Mouse (Mus musculus): ENCODE data around the gene Cnot3. TPM values are rescaled to one million over a fixed set of nuclear protein-coding genes. Genes with fewer than 3 reads are reported as not detected.
"Not testable (repeated sequence)": the region's sequence is repeated elsewhere in the genome, so short reads cannot be mapped to it uniquely, and the experiment has no call there.

The Cnot3 gene
- total RNA-seq, 2 experiments from 2014 or later = 24.7 to 30.6 TPM

- DNase-seq (ENCODE audit: low spot score) = peak; percentile 94
- intact Hi-C loops (cut with DNase I) = loop anchor here (1.0 to 10.0 kb wide), 5 partner anchors 14 to 1102 kb away; partner anchors contain the start of genes Cnot3, Rdh13 and Rpl28
Observed at GRCm38 (mm10) chr7:3692987-3693808, 48.1 kb downstream of the Cnot3 start, which contains the start of gene Mboat7. Mboat7 (minus strand) TSS chr7:3693523.

GRCm38 (mm10) chr7:3693809-3694075 is 48.7 kb downstream of the Cnot3 start:
- DNase-seq (ENCODE audit: low spot score) = no peak
- intact Hi-C loops (cut with DNase I) = loop anchor here (2.0 to 10.0 kb wide), 4 partner anchors 15 to 1101 kb away; partner anchors contain the start of genes Cnot3, Rdh13 and Rpl28

GRCm38 (mm10) chr7:3694076-3694948 is 49.2 kb downstream of the Cnot3 start:
- peak; percentile 55 for DNase-seq (ENCODE audit: low spot score)
- intact Hi-C loops (cut with DNase I) = loop anchor here (5.0 to 10.0 kb wide), 3 partner anchors 47 to 1100 kb away; partner anchors contain the start of genes Cnot3, Rdh13 and Rpl28

- DNase-seq (ENCODE audit: low spot score) = not testable (repeated sequence)
- intact Hi-C loops (cut with DNase I) = loop anchor here (5.0 to 10.0 kb wide), 3 partner anchors 48 to 1100 kb away; partner anchors contain the start of genes Cnot3, Rdh13 and Rpl28
Observed at GRCm38 (mm10) chr7:3694949-3695305, 49.9 kb downstream of the Cnot3 start.

- intact Hi-C loops (cut with DNase I) = loop anchor here (10.0 kb wide), 2 partner anchors 746 to 1096 kb away; partner anchors contain the start of genes Rdh13 and Rpl28
- no peak for DNase-seq (ENCODE audit: low spot score)
Observed at GRCm38 (mm10) chr7:3698471-3698870, 53.4 kb downstream of the Cnot3 start.

GRCm38 (mm10) chr7:3703148-3703878 is 58.2 kb downstream of the Cnot3 start:
- DNase-seq (ENCODE audit: low spot score) = no peak
- intact Hi-C loops (cut with DNase I) = loop anchor here (10.0 kb wide), 3 partner anchors 451 to 951 kb away; partner anchors contain the start of genes Leng9 and Ppp6r1

- DNase-seq (ENCODE audit: low spot score) = peak; percentile 93
- intact Hi-C loops (cut with DNase I) = loop anchor here (10.0 kb wide), 3 partner anchors 451 to 951 kb away; partner anchors contain the start of genes Leng9 and Ppp6r1
Observed at GRCm38 (mm10) chr7:3703879-3704441, 58.9 kb downstream of the Cnot3 start, which contains the start of gene Rps9. Rps9 (plus strand) TSS chr7:3703993.

- intact Hi-C loops (cut with DNase I) = loop anchor here (10.0 kb wide), 3 partner anchors 450 to 950 kb away; partner anchors contain the start of genes Leng9 and Ppp6r1
- DNase-seq (ENCODE audit: low spot score) = no peak
Observed at GRCm38 (mm10) chr7:3704475-3704874, 59.4 kb downstream of the Cnot3 start.

GRCm38 (mm10) chr7:3705461-3705860 is 60.4 kb downstream of the Cnot3 start:
- DNase-seq (ENCODE audit: low spot score) = not testable (repeated sequence)
- intact Hi-C loops (cut with DNase I) = loop anchor here (10.0 kb wide), 3 partner anchors 449 to 949 kb away; partner anchors contain the start of genes Leng9 and Ppp6r1

- no peak for DNase-seq (ENCODE audit: low spot score)
- intact Hi-C loops (cut with DNase I) = loop anchor here (2.0 to 10.0 kb wide), 4 partner anchors 29 to 949 kb away; partner anchors contain the start of genes Leng9, Ppp6r1 and Tmc4
Observed at GRCm38 (mm10) chr7:3705911-3706310, 60.8 kb downstream of the Cnot3 start.

GRCm38 (mm10) chr7:3706343-3706934 is 61.4 kb downstream of the Cnot3 start:
- intact Hi-C loops (cut with DNase I) = loop anchor here (2.0 to 10.0 kb wide), 4 partner anchors 30 to 948 kb away; partner anchors contain the start of genes Leng9, Ppp6r1 and Tmc4
- DNase-seq (ENCODE audit: low spot score) = no peak

GRCm38 (mm10) chr7:3707027-3707426 is 62.0 kb downstream of the Cnot3 start:
- DNase-seq (ENCODE audit: low spot score) = no peak
- intact Hi-C loops (cut with DNase I) = loop anchor here (2.0 to 10.0 kb wide), 4 partner anchors 30 to 948 kb away; partner anchors contain the start of genes Leng9, Ppp6r1 and Tmc4

- intact Hi-C loops (cut with DNase I) = loop anchor here (2.0 to 10.0 kb wide), 4 partner anchors 31 to 947 kb away; partner anchors contain the start of genes Leng9, Ppp6r1 and Tmc4
- DNase-seq (ENCODE audit: low spot score) = no peak
Observed at GRCm38 (mm10) chr7:3707568-3708413, 62.7 kb downstream of the Cnot3 start.

GRCm38 (mm10) chr7:3708447-3708980 is 63.4 kb downstream of the Cnot3 start:
- intact Hi-C loops (cut with DNase I) = loop anchor here (10.0 kb wide), 3 partner anchors 446 to 946 kb away; partner anchors contain the start of genes Leng9 and Ppp6r1
- not testable (repeated sequence) for DNase-seq (ENCODE audit: low spot score)

- intact Hi-C loops (cut with DNase I) = loop anchor here (10.0 kb wide), 3 partner anchors 446 to 946 kb away; partner anchors contain the start of genes Leng9 and Ppp6r1
- DNase-seq (ENCODE audit: low spot score) = no peak
Observed at GRCm38 (mm10) chr7:3709000-3709399, 63.9 kb downstream of the Cnot3 start.

All from heart, postnatal 25 days (tissue).